Mouse (Mus musculus): ENCODE measurements around the gene Fuk.

DNA sequence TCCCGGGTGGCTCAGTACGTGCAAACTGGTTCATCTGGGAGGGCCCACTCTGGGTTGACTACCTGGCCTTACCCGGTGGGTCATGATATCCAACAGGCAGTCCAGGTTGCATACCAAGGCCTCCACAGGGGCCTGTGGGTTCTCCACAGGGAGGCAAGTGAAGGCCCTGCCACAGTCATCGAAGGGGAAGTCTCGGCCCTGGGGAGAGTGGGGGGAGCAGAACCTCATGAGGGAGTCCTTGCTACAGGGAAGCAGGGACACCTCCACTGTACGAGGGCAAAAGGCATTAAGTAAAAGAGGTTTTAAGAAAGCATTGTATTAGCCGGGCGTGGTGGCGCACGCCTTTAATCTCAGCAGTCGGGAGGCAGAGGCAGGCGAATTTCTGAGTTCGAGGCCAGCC is 6.5 kb downstream of the Fuk start:
- no peak for TF ChIP-seq CTCF (IDR thresholded peaks at IDR 0.05; ENCODE audit: borderline replicate concordance, control insufficient read depth, extremely low read depth, insufficient read depth, low read length, poor library complexity)
- no peak for TF ChIP-seq POLR2A (IDR thresholded peaks at IDR 0.05; ENCODE audit: control insufficient read depth, extremely low read depth, insufficient read depth, low read length, poor library complexity)

Data from thymus, adult 2 months (tissue).